Mouse (Mus musculus) adrenal gland, adult (tissue): Measurements from ENCODE around the gene Max.

Experiments
- DNase-seq, 2 experiments: peaks; one replicate each; pipeline ENCODE4 v3.0.0; 2022 to 2023; ENCODE audit warnings: low spot score in 1 of 2; ENCODE audit not compliant: inconsistent age in 2 of 2

The Max gene

DNA sequence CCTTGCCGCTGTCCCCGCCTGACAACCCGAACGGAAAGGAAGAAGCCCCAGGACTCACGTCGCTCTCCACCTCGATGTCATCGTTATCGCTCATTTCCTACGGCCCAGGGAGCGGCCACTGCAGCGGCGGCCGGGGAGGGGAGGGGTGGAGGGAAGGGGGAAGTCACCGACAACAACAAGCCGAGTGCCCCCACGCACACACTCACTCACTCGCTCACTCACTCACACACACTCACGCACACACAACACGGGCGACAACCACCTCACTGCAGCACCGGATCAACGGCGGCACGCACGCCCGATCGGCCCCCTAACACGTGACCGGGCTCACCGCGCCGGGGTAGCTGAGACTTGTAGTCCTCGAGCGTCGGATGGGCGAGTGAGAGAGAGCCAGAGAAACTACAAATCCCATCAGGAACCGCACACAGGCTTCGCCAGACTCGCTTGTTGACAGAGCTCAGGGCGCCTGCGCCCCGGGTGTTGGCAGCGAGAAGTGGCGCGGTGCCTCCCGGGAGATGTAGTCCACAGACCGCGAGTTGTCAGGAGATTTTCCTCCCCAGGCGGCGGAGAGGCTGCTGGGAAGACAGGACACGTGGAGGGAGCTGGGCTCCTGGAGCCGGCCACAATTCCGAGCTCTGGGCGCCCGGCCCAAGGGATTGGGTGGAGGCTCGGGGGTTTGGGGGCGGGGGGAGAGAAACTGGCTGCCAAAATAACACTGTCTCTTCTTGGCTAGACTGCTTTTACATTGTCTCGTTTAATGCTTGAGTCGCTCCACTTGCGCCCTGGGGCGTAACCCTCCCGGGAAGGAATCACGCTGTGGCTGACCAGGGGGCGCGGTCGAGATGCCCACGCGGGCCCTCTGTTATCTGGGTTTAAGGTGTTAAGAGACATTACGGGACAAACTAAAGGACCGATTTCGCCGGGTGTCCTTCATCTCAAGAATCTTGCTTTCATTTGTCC, at the start of gene Max:
Gene Max, minus strand, starts transcription at position 270 of the 960 bp plus-strand sequence.
- DNase-seq, result peak; percentile 99

DNA sequence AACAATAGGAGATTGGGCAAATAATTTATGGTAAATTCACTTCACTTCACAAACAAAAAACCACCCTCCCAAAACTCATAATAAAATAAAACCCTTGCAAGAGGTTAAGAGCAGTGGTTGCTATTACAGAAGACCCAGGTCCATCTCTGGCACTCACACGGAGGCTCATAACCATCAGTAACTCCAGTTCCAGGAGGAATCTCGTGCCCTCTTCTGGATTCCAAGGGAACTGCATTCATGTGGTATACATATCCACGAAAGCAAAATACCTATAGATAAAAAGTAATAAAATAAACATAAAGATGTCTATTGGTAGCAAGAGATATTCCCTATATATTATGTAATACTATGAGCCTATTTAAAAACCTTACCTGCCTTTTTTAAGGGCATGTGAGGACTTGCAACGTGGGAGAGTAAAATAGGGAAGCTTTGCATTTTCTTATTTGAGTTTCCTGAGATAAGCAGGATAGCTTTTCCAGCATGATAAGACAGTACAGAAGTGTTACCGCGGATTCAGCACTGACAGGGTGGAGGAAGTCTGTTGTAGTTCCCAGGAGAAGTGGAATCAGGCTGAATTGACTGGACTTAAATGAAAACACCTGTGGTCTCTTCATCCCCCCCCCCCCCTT, 49.2 kb upstream of the Max start:
- DNase-seq, result no peak

GRCm38 (mm10) chr12:77009202-77010030, 47.4 kb upstream of the Max start:
- peak in 1 of 2 experiments; percentile 45 for DNase-seq

DNA sequence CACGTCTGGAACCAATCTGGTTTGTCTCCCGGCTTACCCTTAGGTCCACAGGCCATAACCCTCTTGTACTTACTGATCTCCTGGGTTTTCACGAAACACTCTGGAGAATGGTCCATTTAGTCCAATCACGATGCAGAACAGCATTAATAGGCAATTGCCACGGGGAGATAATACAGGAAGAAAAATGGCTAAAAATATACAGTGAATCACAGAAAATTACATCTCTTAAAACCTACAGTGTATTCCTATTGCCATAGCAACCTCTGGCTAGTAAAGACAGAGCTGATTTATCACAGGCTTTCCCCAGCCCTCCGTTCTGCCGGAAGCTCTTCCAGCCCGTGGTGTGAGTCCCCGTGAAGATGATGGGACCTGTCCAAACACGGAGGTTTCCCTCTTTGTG, 42.9 kb upstream of the Max start:
- DNase-seq, result no peak

DNA sequence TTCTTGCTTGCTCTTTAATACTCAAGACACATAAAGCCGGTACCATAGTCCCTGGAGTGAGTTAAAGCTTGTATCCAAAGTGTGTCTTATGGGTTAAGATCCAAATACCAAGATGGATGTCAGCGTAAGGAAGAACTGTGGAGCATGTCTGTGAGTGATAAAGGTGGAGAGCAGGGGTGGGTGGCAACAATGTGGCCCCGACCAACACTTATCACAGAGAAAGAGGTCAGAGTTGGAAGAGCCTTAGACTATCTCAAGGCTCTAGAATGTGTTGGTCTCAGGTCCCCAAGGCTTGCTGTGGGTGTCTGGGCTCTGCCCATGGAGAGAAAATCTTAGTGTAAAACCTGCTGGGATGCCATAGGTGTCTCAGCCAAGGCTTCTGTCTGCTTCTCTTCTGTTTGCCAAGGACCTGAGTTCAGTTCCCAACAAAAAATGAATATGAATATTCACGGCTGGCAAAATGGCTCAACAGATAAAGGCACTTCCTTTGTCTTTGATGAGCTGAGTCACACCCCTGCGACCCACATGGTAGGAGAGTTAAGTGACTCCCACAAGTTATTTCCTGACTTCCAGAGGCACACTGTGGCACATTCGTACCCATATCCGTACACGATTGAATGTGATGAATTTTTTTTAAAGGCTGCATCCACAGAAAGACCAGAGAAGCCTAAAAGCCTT, 40.7 kb upstream of the Max start:
- DNase-seq, result no peak

DNA sequence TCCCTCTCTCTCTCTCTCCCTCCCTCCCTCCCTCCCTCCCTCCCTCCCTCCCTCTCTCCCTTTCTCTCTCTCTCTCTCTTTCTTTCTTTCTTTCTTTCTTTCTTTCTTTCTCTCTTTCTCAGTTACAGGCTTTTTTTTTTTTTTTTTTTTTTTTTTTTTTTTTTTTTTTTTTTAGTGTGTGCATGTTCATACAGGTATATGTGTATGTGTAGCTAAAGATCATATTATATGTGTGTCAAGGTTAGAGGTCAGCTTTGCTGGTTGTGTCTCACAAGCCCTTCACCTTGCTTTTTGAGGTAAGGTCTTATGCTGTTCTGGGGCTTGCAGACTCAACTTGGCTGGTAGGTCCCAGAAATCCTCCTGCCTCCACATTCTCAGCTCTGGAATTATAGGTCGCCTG, 39.3 kb upstream of the Max start:
- no peak for DNase-seq

- peak; percentile 16 to 72 for DNase-seq
Observed at GRCm38 (mm10) chr12:77000705-77001284, 38.8 kb upstream of the Max start.

GRCm38 (mm10) chr12:77000096-77000704, 38.2 kb upstream of the Max start:
- DNase-seq, result peak; percentile 38 to 84

DNA sequence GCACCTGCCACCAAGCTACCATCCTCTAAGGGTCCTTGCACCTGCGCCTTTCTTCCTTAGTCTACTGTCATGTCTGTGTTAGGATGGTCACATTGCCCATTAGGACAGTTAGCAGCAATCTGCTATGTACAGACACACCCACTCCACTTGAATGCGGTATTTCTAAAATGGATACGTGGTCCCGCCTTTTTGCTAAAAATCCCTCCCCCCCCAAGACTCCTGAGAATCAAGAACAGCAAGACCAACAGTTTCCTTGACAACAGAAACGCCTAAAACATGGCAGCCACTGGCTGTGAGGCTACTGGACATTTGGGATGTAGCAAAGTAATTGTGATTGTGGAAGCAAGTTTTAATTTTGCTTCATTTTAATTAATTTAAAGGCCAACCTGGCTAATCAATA, 32.8 kb upstream of the Max start:
- DNase-seq, result no peak

GRCm38 (mm10) chr12:76992891-76993529, 31.0 kb upstream of the Max start:
- DNase-seq, result no peak

GRCm38 (mm10) chr12:76982818-76983471, 20.9 kb upstream of the Max start:
- no peak for DNase-seq

DNA sequence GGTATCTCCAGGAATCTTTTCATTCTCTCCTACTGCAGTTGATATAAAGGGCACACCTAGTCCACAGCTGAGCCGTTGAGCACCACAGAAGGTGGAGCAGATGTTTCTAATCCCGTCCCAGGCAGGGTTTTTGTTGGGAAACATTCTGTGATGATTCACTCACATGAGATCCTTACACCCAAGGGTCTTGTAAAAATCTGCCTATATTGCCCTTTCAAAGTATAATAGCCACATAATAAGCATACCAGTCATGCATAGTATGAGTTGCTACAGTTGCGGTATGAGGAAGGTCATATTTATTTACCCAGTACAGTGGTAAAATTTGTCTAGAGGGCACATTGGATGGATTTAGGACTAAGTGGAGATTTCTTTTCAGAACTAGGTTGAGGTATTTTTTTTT, 17.5 kb upstream of the Max start:
- no peak for DNase-seq

DNA sequence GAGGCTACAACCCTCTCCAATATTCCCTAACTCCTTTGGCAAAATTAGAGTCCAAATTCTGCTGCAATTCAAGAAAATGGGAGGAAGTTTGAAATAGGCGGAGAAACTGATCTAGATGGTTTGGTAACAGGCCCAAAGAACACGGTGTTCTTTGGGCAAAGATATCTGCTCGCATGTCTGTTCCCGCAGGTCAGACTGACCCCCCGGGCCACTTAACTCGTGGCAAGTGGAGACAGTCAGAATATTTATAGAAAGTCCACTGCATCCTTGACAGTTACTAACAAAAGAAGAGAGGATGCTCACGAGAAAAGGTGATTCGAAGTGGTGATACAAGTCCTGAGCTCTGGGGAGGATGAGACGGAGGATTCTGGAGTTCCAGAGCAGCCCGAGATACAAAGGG, 10.7 kb upstream of the Max start:
- no peak for DNase-seq

DNA sequence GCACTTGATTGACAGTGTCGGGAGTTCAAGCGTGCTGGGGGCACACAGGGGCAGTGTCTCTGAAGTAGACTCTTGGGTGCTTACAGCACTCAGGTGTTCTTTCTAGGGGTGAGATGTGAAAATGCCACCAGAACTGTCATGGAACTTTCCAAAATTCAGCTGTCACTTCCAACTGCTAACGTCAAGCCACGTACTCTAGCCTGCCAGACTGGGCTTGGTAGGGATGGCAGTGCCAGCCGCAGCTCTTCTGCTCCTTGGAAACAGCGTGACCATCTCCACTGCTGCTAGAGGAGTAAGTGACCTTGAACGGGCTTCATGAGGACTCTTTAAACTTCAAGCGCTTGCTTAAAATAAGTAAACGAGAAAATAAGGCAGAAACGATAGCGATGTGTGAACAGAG, 10.2 kb upstream of the Max start:
- DNase-seq, result no peak

DNA sequence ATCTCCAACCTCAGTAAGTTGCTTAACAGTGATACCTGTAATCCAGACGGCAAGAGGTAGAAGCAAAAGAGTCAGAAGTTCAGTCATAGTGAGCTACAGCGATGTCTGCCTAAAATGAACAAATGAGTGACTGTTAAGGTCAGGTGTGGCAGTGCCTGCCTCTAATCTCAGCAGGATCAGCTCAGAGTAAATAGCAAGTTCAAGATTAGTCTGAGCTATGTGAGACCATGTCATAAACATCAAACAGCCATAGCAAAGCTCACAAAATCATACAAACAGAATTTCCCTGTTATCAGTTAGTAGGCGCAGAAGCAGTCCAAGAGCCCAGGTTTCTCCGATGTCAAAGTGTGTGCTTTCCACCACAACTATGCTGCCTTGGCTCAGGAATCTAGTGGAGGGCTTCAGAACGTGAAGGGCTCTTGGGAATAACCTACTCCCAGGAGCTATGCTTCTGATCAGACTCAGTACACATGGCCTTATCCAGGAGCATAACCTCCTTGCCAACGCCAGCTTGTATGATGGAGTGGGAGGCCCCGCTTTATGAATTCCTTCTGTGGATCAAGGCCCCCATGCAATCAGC, 9.7 kb upstream of the Max start:
- DNase-seq, result no peak

- no peak for DNase-seq
Observed at GRCm38 (mm10) chr12:76965876-76966275, 3.9 kb upstream of the Max start.

- no peak for DNase-seq
Observed at GRCm38 (mm10) chr12:76965089-76965488, 3.1 kb upstream of the Max start.

DNA sequence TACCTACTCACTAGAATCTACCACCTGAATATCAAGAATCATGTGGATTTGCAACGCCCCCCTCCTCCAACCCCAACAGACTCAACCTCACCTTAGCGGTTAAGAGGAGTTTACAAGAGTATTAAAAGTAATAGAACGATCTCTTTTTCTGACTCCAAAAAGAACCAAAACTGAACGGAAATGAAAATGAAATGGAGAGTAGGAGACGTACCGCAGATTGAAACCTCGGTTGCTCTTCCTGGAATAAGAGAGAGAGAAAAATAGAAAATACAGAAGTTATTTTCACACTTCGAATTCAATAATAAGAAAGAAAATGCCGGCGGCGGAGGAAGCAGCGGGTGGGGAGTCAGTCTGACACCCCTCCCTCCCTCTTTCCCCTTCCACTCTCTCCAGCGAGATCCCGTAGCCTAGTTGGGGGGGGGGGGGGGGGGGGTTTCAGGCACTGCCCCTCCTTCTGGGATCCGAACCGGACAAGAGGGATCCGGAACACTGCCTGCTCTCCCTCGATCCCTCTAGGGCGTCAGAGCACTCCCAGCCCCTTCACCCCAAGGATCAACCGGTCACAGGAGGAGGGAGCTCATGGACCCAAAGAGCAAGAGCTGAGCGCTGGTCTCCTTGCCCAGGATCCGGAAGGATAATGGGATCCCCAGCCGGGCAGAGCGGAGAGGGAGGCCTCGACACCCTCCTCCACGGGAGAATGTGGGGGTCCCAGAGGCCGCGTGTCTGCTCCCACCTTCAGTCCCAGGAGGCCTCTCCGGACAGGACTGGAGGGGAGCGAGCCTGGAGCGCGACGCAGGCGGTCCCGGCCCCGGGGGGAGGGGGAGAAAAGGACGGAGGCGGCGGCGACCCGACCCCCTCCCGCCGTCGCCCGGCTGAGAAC, 709 bp downstream of the Max start:
- DNase-seq, result no peak
